Mouse (Mus musculus) hindbrain, embryonic 12.5 days (tissue): ENCODE data around the gene Nrcam. TPM values are rescaled to one million over a fixed set of nuclear protein-coding genes. Genes with fewer than 3 reads are reported as not detected.

Experiments
- ATAC-seq: fragments of 200-750 bp; cut with Nextera tagmentation; 2 replicates; pipeline ENCODE4 v1.8.0; 2017; ENCODE audit warnings: moderate TSS enrichment; ENCODE audit not compliant: low FRiP score
- H3K27ac ChIP-seq: fragments of 300-500 bp; sonication (generic); 2 replicates; pipeline ENCODE4 v1.5.1; 2016; ENCODE audit warnings: mild to moderate bottlenecking
- H3K27me3 ChIP-seq: fragments of 300-500 bp; sonication (generic); 2 replicates; pipeline ENCODE4 v1.6.1; 2016; ENCODE audit warnings: mild to moderate bottlenecking
- H3K36me3 ChIP-seq: fragments of 300-500 bp; sonication (generic); 2 replicates; pipeline ENCODE4 v1.6.1; 2016; ENCODE audit warnings: mild to moderate bottlenecking
- H3K4me1 ChIP-seq: fragments of 300-500 bp; sonication (generic); 2 replicates; pipeline ENCODE4 v1.6.1; 2016
- H3K4me2 ChIP-seq: fragments of 300-500 bp; sonication (generic); replicated peaks from 2 replicates; pipeline ENCODE4 v1.6.1; 2016; ENCODE audit warnings: mild to moderate bottlenecking
- H3K4me3 ChIP-seq: fragments of 300-500 bp; sonication (generic); 2 replicates; pipeline ENCODE4 v1.5.1; 2016; ENCODE audit warnings: mild to moderate bottlenecking
- H3K9ac ChIP-seq: fragments of 300-500 bp; sonication (generic); 2 replicates; pipeline ENCODE4 v1.6.1; 2016; ENCODE audit warnings: mild to moderate bottlenecking, moderate library complexity
- H3K9me3 ChIP-seq: fragments of 300-500 bp; sonication (generic); replicated peaks from 2 replicates; pipeline ENCODE4 v1.6.1; 2016; ENCODE audit warnings: mild to moderate bottlenecking
- WGBS: fragments of 180-500 bp; shearing (Covaris S2); methylation state at CpG from one replicate; pipeline ENCODE4 v1.1.7; 2016; 5-methylcytosine and 5-hydroxymethylcytosine counted together
- polyA plus RNA-seq: library from polyadenylated mRNA; unstranded; fragments of >200 nt; fragmentation: Nextera tagmentation; extraction: Ambion mirVana; gene quantifications from 2 replicates; pipeline ENCODE4 v1.2.1, GENCODE M21; 2016

The Nrcam gene
- polyA plus RNA-seq, 1 experiment from 2014 or later: 97.0 TPM

GRCm38 (mm10) chr12:44329316-44330215 is 881 bp downstream of the Nrcam start:
- Histone ChIP-seq H3K27me3 (no peaks in the 10 kb centered on the region), H3K4me1 (peaks cover 25% of the 10 kb centered on the region), H3K4me3 (peak overlapping the region; percentile 73), H3K9ac (peak overlapping the region; percentile 86), H3K36me3 (no peaks in the 10 kb centered on the region), H3K4me2 (peak overlapping the region; percentile 80), H3K27ac (peak overlapping the region; percentile 95), H3K9me3 (no peaks in the 10 kb centered on the region)
- ATAC-seq: peak; percentile 80
- WGBS: under 1% methylated on average over 61 of the region's 61 CpGs

DNA sequence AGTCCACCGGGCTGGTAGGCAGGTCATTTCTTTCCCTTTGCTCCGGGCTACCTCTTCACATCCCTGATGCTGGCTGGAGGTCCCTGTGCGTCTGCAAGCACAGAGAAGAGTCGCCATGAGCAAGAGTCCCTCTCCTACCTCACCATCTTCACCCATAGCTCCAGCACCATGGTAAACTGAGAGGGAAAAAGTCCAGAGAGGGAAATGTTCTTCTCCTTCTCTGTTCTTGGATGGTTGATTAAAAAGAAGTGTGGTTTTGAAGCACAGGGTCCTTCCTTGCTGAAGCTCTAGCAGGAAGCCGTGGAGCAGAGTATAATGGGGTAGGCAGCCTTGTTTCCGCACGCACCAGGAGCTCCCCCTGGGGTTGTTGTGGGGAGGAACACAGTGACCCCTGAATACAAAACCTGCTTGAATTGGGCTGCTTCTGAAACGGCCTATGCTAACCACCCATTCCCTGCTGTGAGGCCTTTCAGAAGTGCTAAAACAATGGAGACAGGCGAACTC is 1.6 kb downstream of the Nrcam start:
- no peaks in the 10 kb centered on the region for H3K27me3 ChIP-seq
- H3K36me3 ChIP-seq: no peaks in the 10 kb centered on the region
- peak overlapping the region; percentile 73 for H3K4me3 ChIP-seq
- H3K9me3 ChIP-seq: no peaks in the 10 kb centered on the region
- H3K4me1 ChIP-seq: peaks cover 25% of the 10 kb centered on the region
- H3K4me2 ChIP-seq: peak overlapping the region; percentile 80
- ATAC-seq: peak; percentile 30
- peak overlapping the region; percentile 95 for H3K27ac ChIP-seq
- H3K9ac ChIP-seq: peak overlapping the region; percentile 86
- WGBS: under 1% methylated on average over 9 of the region's 9 CpGs

- Histone ChIP-seq H3K27me3 (no peaks in the 10 kb centered on the region), H3K4me3 (no peak overlapping the region), H3K4me2 (no peak overlapping the region), H3K27ac (no peak overlapping the region), H3K9ac (no peak overlapping the region), H3K36me3 (no peaks in the 10 kb centered on the region), H3K4me1 (peaks cover 14% of the 10 kb centered on the region), H3K9me3 (no peaks in the 10 kb centered on the region)
- ATAC-seq: 0 out of 2 replicates have a peak, but pooled peaks have one; percentile 15
- 44% methylated on average over 2 of the region's 2 CpGs for WGBS
Measured at GRCm38 (mm10) chr12:44337136-44337640, 8.5 kb downstream of the Nrcam start.

GRCm38 (mm10) chr12:44338195-44338622 is 9.5 kb downstream of the Nrcam start:
- H3K9ac ChIP-seq: no peak overlapping the region

GRCm38 (mm10) chr12:44344075-44344474 is 15.4 kb downstream of the Nrcam start:
- H3K9me3 ChIP-seq: no peaks in the 10 kb centered on the region
- no peak overlapping the region for H3K9ac ChIP-seq
- peaks cover 9% of the 10 kb centered on the region for H3K4me1 ChIP-seq
- H3K4me2 ChIP-seq: no peak overlapping the region
- WGBS: 58% methylated on average over 6 of the region's 6 CpGs
- no peak overlapping the region for H3K27ac ChIP-seq
- ATAC-seq: peak; percentile 66; the same call in 1 of the 2 replicates
- no peaks in the 10 kb centered on the region for H3K27me3 ChIP-seq
- H3K36me3 ChIP-seq: no peaks in the 10 kb centered on the region
- H3K4me3 ChIP-seq: no peak overlapping the region

More at GRCm38 (mm10) chr12:44338195-44338622, 9.5 kb downstream of the Nrcam start:
- peak; percentile 94 for ATAC-seq
- no peaks in the 10 kb centered on the region for H3K9me3 ChIP-seq
- no peak overlapping the region for H3K4me3 ChIP-seq
- H3K27ac ChIP-seq: peak overlapping the region; percentile 77
- H3K36me3 ChIP-seq: no peaks in the 10 kb centered on the region
- WGBS: 17% methylated on average over 8 of the region's 8 CpGs
- H3K4me2 ChIP-seq: peak overlapping the region; percentile 27
- H3K27me3 ChIP-seq: no peaks in the 10 kb centered on the region
- peaks cover 18% of the 10 kb centered on the region for H3K4me1 ChIP-seq

DNA sequence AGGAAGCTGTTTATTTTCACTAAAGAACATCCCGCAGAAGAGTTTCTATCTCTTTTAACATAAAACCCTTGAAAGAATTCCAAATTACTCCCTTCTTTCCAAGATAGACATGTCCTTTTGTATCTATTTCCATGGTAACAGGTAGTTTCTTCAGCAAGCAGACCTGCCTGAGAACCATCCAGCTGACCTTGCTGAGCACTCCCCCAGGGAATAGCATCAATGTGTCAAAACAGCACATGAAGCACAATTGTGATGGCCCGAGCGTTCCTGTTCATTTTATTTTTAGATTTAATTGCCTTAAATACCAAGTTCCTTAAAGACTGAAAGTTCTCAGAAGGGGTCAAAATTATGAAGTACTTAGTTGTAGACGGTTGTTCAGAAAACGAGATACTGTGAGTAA is 16.6 kb downstream of the Nrcam start:
- Histone ChIP-seq H3K27me3 (no peaks in the 10 kb centered on the region), H3K9me3 (no peaks in the 10 kb centered on the region), H3K27ac (no peak overlapping the region), H3K9ac (no peak overlapping the region), H3K4me3 (no peak overlapping the region), H3K36me3 (no peaks in the 10 kb centered on the region), H3K4me1 (peaks cover 9% of the 10 kb centered on the region), H3K4me2 (no peak overlapping the region)
- no peak for ATAC-seq
- WGBS: 47% methylated on average over 5 of the region's 5 CpGs

DNA sequence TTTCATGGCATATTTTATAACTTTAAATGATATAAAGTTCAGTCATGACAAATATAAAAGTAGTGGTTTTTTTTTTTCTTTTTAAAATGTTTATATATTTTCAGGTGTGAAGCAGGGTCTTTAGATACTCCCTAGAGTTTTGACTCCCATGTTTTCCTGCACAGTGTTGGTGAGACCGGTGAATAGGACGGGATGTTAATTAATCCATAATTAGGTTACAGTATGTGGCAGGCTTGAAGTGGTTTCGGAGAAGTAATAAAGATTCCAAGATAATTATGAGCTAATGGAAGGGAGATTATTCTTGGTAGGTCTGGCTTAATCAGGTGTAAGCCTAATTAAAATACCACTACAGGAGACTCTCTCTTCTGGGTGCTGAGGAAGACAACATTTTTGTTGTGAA is 17.5 kb downstream of the Nrcam start:
- ATAC-seq: no peak
- WGBS: 58% methylated on average over 3 of the region's 3 CpGs
- H3K4me3 ChIP-seq: no peak overlapping the region
- H3K4me1 ChIP-seq: peaks cover 9% of the 10 kb centered on the region
- no peaks in the 10 kb centered on the region for H3K9me3 ChIP-seq
- no peaks in the 10 kb centered on the region for H3K36me3 ChIP-seq
- H3K27me3 ChIP-seq: no peaks in the 10 kb centered on the region
- H3K9ac ChIP-seq: no peak overlapping the region
- H3K4me2 ChIP-seq: no peak overlapping the region
- no peak overlapping the region for H3K27ac ChIP-seq

- ATAC-seq: no peak
- no peak overlapping the region for H3K9ac ChIP-seq
- no peak overlapping the region for H3K4me2 ChIP-seq
- no peak overlapping the region for H3K27ac ChIP-seq
- H3K4me1 ChIP-seq: 0 out of 2 replicates have a peak, but pooled peaks cover 6% of the 10 kb centered on the region
- H3K27me3 ChIP-seq: no peaks in the 10 kb centered on the region
- WGBS: 84% methylated on average over 4 of the region's 4 CpGs
- no peaks in the 10 kb centered on the region for H3K9me3 ChIP-seq
- H3K4me3 ChIP-seq: no peak overlapping the region
- H3K36me3 ChIP-seq: no peaks in the 10 kb centered on the region
Measured at GRCm38 (mm10) chr12:44355116-44355515, 26.4 kb downstream of the Nrcam start.

GRCm38 (mm10) chr12:44357460-44357859 is 28.8 kb downstream of the Nrcam start:
- Histone ChIP-seq H3K27ac (no peak overlapping the region), H3K9ac (no peak overlapping the region), H3K4me1 (0 out of 2 replicates have a peak, but pooled peaks cover 6% of the 10 kb centered on the region), H3K27me3 (no peaks in the 10 kb centered on the region), H3K4me3 (no peak overlapping the region), H3K36me3 (no peaks in the 10 kb centered on the region), H3K4me2 (no peak overlapping the region), H3K9me3 (no peaks in the 10 kb centered on the region)
- no peak for ATAC-seq
- WGBS: 16% methylated on average over 3 of the region's 3 CpGs

- 30% methylated on average over 1 of the region's 1 CpGs for WGBS
- H3K9ac ChIP-seq: no peak overlapping the region
- ATAC-seq: no peak
Measured at GRCm38 (mm10) chr12:44357881-44358280, 29.2 kb downstream of the Nrcam start.

GRCm38 (mm10) chr12:44371076-44371710 is 42.5 kb downstream of the Nrcam start:
- no peak overlapping the region for H3K4me3 ChIP-seq
- no peak overlapping the region; the same call in 1 of the 2 replicates for H3K27ac ChIP-seq
- H3K4me2 ChIP-seq: no peak overlapping the region
- H3K4me1 ChIP-seq: peaks cover 9% of the 10 kb centered on the region; the same call in 1 of the 2 replicates
- H3K9ac ChIP-seq: no peak overlapping the region
- no peaks in the 10 kb centered on the region; the same call in 1 of the 2 replicates for H3K27me3 ChIP-seq
- no peaks in the 10 kb centered on the region for H3K36me3 ChIP-seq
- WGBS: 69% methylated on average over 3 of the region's 3 CpGs
- ATAC-seq: no peak
- H3K9me3 ChIP-seq: no peaks in the 10 kb centered on the region

More at GRCm38 (mm10) chr12:44357881-44358280, 29.2 kb downstream of the Nrcam start:
- H3K36me3 ChIP-seq: no peaks in the 10 kb centered on the region
- no peak overlapping the region for H3K4me3 ChIP-seq
- H3K27ac ChIP-seq: no peak overlapping the region
- no peaks in the 10 kb centered on the region for H3K27me3 ChIP-seq
- H3K4me2 ChIP-seq: no peak overlapping the region
- no peaks in the 10 kb centered on the region for H3K9me3 ChIP-seq
- 0 out of 2 replicates have a peak, but pooled peaks cover 6% of the 10 kb centered on the region for H3K4me1 ChIP-seq

DNA sequence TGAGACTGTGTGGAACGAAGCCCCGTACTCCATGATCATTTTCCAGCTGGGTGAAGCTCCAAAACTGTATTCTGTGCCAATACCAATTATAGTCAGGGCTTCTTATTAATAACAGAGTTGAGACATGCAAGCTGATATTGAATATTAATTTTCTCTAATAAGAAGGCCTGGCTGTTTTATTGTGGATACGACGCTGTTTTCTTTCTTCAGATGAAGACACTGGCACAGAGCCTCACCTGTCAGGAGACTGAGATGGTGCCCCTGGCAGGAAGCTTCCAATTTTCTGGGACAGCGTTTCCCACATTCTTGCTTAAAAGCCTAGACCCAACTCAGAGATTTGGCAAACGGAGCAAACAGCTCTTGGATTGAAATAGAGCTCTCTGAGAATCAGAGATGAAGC is 47.3 kb downstream of the Nrcam start:
- H3K4me1 ChIP-seq: 0 out of 2 replicates have a peak, but pooled peaks cover 4% of the 10 kb centered on the region
- H3K4me2 ChIP-seq: no peak overlapping the region
- no peak for ATAC-seq
- H3K27ac ChIP-seq: no peak overlapping the region
- H3K4me3 ChIP-seq: no peak overlapping the region
- H3K9me3 ChIP-seq: no peaks in the 10 kb centered on the region
- WGBS: 81% methylated on average over 6 of the region's 6 CpGs
- H3K36me3 ChIP-seq: no peaks in the 10 kb centered on the region
- H3K27me3 ChIP-seq: no peaks in the 10 kb centered on the region; the same call in 1 of the 2 replicates
- H3K9ac ChIP-seq: no peak overlapping the region
